Mouse (Mus musculus) forebrain, embryonic 13.5 days (tissue): ENCODE data around the gene St6galnac3. TPM values are rescaled to one million over a fixed set of nuclear protein-coding genes. Genes with fewer than 3 reads are reported as not detected.
"Not testable (repeated sequence)": the region's sequence is repeated elsewhere in the genome, so short reads cannot be mapped to it uniquely, and the experiment has no call there.

Experiments used
- ATAC-seq: fragments of 200-750 bp; cut with Nextera tagmentation; 2 replicates; pipeline ENCODE4 v1.8.0; 2017
- H3K27ac ChIP-seq: fragments of 300-500 bp; sonication (generic); 2 replicates; pipeline ENCODE4 v1.5.1; 2015; ENCODE audit warnings: inconsistent platforms, mild to moderate bottlenecking, moderate library complexity
- H3K27me3 ChIP-seq: fragments of 300-500 bp; sonication (generic); 2 replicates; pipeline ENCODE4 v1.6.1; 2015; ENCODE audit warnings: mild to moderate bottlenecking, inconsistent platforms
- H3K36me3 ChIP-seq: fragments of 300-500 bp; sonication (generic); 2 replicates; pipeline ENCODE4 v1.6.1; 2015; ENCODE audit warnings: mild to moderate bottlenecking, inconsistent platforms; ENCODE audit not compliant: poor library complexity, severe bottlenecking
- H3K4me1 ChIP-seq: fragments of 300-500 bp; sonication (generic); 2 replicates; pipeline ENCODE4 v1.6.1; 2015; ENCODE audit warnings: inconsistent platforms
- H3K4me2 ChIP-seq: fragments of 300-500 bp; sonication (generic); 2 replicates; pipeline ENCODE4 v1.6.1; 2015; ENCODE audit warnings: inconsistent platforms, mild to moderate bottlenecking, moderate library complexity
- H3K4me3 ChIP-seq: fragments of 300-500 bp; sonication (generic); 2 replicates; pipeline ENCODE4 v1.5.1; 2015; ENCODE audit warnings: mild to moderate bottlenecking, inconsistent platforms
- H3K9ac ChIP-seq: fragments of 300-500 bp; sonication (generic); 2 replicates; pipeline ENCODE4 v1.6.1; 2015; ENCODE audit warnings: mild to moderate bottlenecking, inconsistent platforms
- H3K9me3 ChIP-seq: fragments of 300-500 bp; sonication (generic); replicated peaks from 2 replicates; pipeline ENCODE4 v1.6.1; 2016; ENCODE audit warnings: inconsistent platforms
- WGBS: fragments of 180-500 bp; shearing (Covaris S2); methylation state at CpG from one replicate; pipeline ENCODE4 v1.1.7; 2015; 5-methylcytosine and 5-hydroxymethylcytosine counted together
- polyA plus RNA-seq: library from polyadenylated mRNA; unstranded; fragments of >200 nt; fragmentation: Nextera tagmentation; extraction: Ambion mirVana; gene quantifications from 2 replicates; pipeline ENCODE4 v1.2.1, GENCODE M21; 2015

Gene St6galnac3
- polyA plus RNA-seq, 1 experiment from 2014 or later: 20.7 TPM

- H3K36me3 ChIP-seq, H3K4me3 ChIP-seq, H3K9ac ChIP-seq, H3K4me2 ChIP-seq, H3K27me3 ChIP-seq, H3K9me3 ChIP-seq, H3K27ac ChIP-seq, ATAC-seq, H3K4me1 ChIP-seq: not testable (repeated sequence)
- WGBS: 86% methylated on average over 5 of the region's 5 CpGs
These were observed 340.3 kb downstream of the St6galnac3 start for GRCm38 (mm10) chr3:153384651-153385050.

GRCm38 (mm10) chr3:153383656-153384055, 341.3 kb downstream of the St6galnac3 start:
- H3K4me1 ChIP-seq: no peaks in the 10 kb centered on the region
- H3K9ac ChIP-seq: no peak overlapping the region
- no peak for ATAC-seq
- WGBS: 97% methylated on average over 2 of the region's 2 CpGs
- no peaks in the 10 kb centered on the region for H3K27me3 ChIP-seq
- H3K4me2 ChIP-seq: no peak overlapping the region
- no peaks in the 10 kb centered on the region for H3K9me3 ChIP-seq
- H3K36me3 ChIP-seq: no peaks in the 10 kb centered on the region
- no peak overlapping the region for H3K27ac ChIP-seq
- H3K4me3 ChIP-seq: no peak overlapping the region

- Histone ChIP-seq H3K4me2 (no peak overlapping the region), H3K27ac (no peak overlapping the region), H3K9me3 (no peaks in the 10 kb centered on the region), H3K4me3 (no peak overlapping the region), H3K27me3 (no peaks in the 10 kb centered on the region; the same call in 1 of the 2 replicates), H3K4me1 (peaks cover 18% of the 10 kb centered on the region), H3K9ac (no peak overlapping the region), H3K36me3 (no peaks in the 10 kb centered on the region)
- WGBS: 21% methylated on average over 10 of the region's 10 CpGs
- peak; percentile 82 for ATAC-seq
These were observed 359.8 kb downstream of the St6galnac3 start for GRCm38 (mm10) chr3:153365057-153365755.

GRCm38 (mm10) chr3:153364366-153364765, 360.6 kb downstream of the St6galnac3 start:
- Histone ChIP-seq H3K4me2 (no peak overlapping the region), H3K36me3 (no peaks in the 10 kb centered on the region), H3K4me1 (peaks cover 18% of the 10 kb centered on the region), H3K9ac (no peak overlapping the region), H3K27me3 (no peaks in the 10 kb centered on the region; the same call in 1 of the 2 replicates), H3K9me3 (no peaks in the 10 kb centered on the region), H3K4me3 (no peak overlapping the region), H3K27ac (no peak overlapping the region)
- WGBS: 98% methylated on average over 3 of the region's 3 CpGs
- no peak for ATAC-seq

- Histone ChIP-seq H3K9ac (no peak overlapping the region), H3K4me1 (peaks cover 6% of the 10 kb centered on the region), H3K4me2 (no peak overlapping the region), H3K27me3 (no peaks in the 10 kb centered on the region; the same call in 1 of the 2 replicates), H3K36me3 (no peaks in the 10 kb centered on the region), H3K27ac (no peak overlapping the region), H3K9me3 (no peaks in the 10 kb centered on the region), H3K4me3 (no peak overlapping the region)
- WGBS: 94% methylated on average over 3 of the region's 3 CpGs
- ATAC-seq: no peak
These were observed 365.0 kb downstream of the St6galnac3 start for GRCm38 (mm10) chr3:153359966-153360365.

GRCm38 (mm10) chr3:153356071-153356470, 368.9 kb downstream of the St6galnac3 start:
- no peak overlapping the region for H3K4me2 ChIP-seq
- no peaks in the 10 kb centered on the region for H3K36me3 ChIP-seq
- no peak for ATAC-seq

GRCm38 (mm10) chr3:153354988-153355297, 370.0 kb downstream of the St6galnac3 start:
- H3K36me3 ChIP-seq: no peaks in the 10 kb centered on the region
- H3K9ac ChIP-seq: no peak overlapping the region
- WGBS: 85% methylated on average over 3 of the region's 3 CpGs
- H3K4me1 ChIP-seq: peaks cover 16% of the 10 kb centered on the region
- H3K27me3 ChIP-seq: no peaks in the 10 kb centered on the region
- no peak overlapping the region for H3K27ac ChIP-seq
- H3K4me3 ChIP-seq: no peak overlapping the region
- no peaks in the 10 kb centered on the region for H3K9me3 ChIP-seq
- H3K4me2 ChIP-seq: no peak overlapping the region
- no peak for ATAC-seq

More at GRCm38 (mm10) chr3:153356071-153356470, 368.9 kb downstream of the St6galnac3 start:
- H3K27me3 ChIP-seq: no peaks in the 10 kb centered on the region
- H3K27ac ChIP-seq: no peak overlapping the region
- 46% methylated on average over 1 of the region's 1 CpGs for WGBS
- no peak overlapping the region for H3K9ac ChIP-seq
- no peak overlapping the region for H3K4me3 ChIP-seq
- H3K4me1 ChIP-seq: peaks cover 6% of the 10 kb centered on the region; the same call in 1 of the 2 replicates
- H3K9me3 ChIP-seq: no peaks in the 10 kb centered on the region

- H3K36me3 ChIP-seq: no peaks in the 10 kb centered on the region
- H3K9ac ChIP-seq: no peak overlapping the region
- no peaks in the 10 kb centered on the region for H3K27me3 ChIP-seq
- no peak for ATAC-seq
- H3K4me2 ChIP-seq: no peak overlapping the region
- H3K4me1 ChIP-seq: peaks cover 17% of the 10 kb centered on the region
- 89% methylated on average over 6 of the region's 6 CpGs for WGBS
- H3K4me3 ChIP-seq: no peak overlapping the region
- no peaks in the 10 kb centered on the region for H3K9me3 ChIP-seq
- no peak overlapping the region for H3K27ac ChIP-seq
These were observed 370.6 kb downstream of the St6galnac3 start for GRCm38 (mm10) chr3:153354186-153354987.

- H3K27ac ChIP-seq: no peak overlapping the region
- no peak for ATAC-seq
- 91% methylated on average over 16 of the region's 16 CpGs for WGBS
- no peak overlapping the region for H3K4me2 ChIP-seq
- H3K4me1 ChIP-seq: peaks cover 17% of the 10 kb centered on the region
- no peaks in the 10 kb centered on the region for H3K9me3 ChIP-seq
- H3K27me3 ChIP-seq: no peaks in the 10 kb centered on the region
- H3K36me3 ChIP-seq: no peaks in the 10 kb centered on the region
- no peak overlapping the region for H3K4me3 ChIP-seq
- H3K9ac ChIP-seq: no peak overlapping the region
These were observed 371.5 kb downstream of the St6galnac3 start for GRCm38 (mm10) chr3:153353313-153354103.

GRCm38 (mm10) chr3:153349981-153350380, 375.0 kb downstream of the St6galnac3 start:
- no peaks in the 10 kb centered on the region for H3K27me3 ChIP-seq
- peaks cover 23% of the 10 kb centered on the region for H3K4me1 ChIP-seq
- 43% methylated on average over 10 of the region's 10 CpGs for WGBS
- peak; percentile 72; the same call in 1 of the 2 replicates for ATAC-seq
- H3K9ac ChIP-seq: no peak overlapping the region
- no peak overlapping the region for H3K27ac ChIP-seq
- H3K4me2 ChIP-seq: no peak overlapping the region
- no peak overlapping the region for H3K4me3 ChIP-seq
- H3K36me3 ChIP-seq: no peaks in the 10 kb centered on the region
- no peaks in the 10 kb centered on the region for H3K9me3 ChIP-seq

- Histone ChIP-seq H3K36me3 (no peaks in the 10 kb centered on the region), H3K4me2 (no peak overlapping the region), H3K4me3 (no peak overlapping the region), H3K9me3 (no peaks in the 10 kb centered on the region), H3K27ac (no peak overlapping the region), H3K27me3 (no peaks in the 10 kb centered on the region), H3K9ac (no peak overlapping the region), H3K4me1 (peaks cover 26% of the 10 kb centered on the region)
- no peak; the same call in 1 of the 2 replicates for ATAC-seq
- 97% methylated on average over 9 of the region's 9 CpGs for WGBS
These were observed 376.0 kb downstream of the St6galnac3 start for GRCm38 (mm10) chr3:153348797-153349465.
